Mouse (Mus musculus) frontal cortex, adult (tissue): Measurements from ENCODE around the gene Lamb2.

Experiments used
- ATAC-seq: cut with Nextera tagmentation; 2 replicates; pipeline ENCODE4 v1.9.2; 2017; ENCODE audit warnings: mild to moderate bottlenecking, moderate library complexity, mixed read lengths; ENCODE audit not compliant: low TSS enrichment

Lamb2 gene

DNA sequence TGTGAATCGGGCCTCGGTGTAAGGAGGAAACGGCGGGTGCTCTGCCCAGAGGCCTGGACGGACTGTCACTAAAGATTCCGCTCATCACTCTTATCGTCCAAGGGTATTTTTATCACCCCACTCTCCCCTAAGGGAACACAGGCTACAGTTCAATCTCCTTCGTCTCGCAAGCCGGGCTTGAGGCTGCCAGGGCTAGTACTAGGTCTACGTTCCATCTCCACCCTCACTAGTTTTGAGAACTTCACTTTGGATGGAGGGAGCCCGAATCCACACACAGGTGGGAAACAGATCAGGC lies 11.7 kb downstream of the Lamb2 start:
- ATAC-seq, result no peak

DNA sequence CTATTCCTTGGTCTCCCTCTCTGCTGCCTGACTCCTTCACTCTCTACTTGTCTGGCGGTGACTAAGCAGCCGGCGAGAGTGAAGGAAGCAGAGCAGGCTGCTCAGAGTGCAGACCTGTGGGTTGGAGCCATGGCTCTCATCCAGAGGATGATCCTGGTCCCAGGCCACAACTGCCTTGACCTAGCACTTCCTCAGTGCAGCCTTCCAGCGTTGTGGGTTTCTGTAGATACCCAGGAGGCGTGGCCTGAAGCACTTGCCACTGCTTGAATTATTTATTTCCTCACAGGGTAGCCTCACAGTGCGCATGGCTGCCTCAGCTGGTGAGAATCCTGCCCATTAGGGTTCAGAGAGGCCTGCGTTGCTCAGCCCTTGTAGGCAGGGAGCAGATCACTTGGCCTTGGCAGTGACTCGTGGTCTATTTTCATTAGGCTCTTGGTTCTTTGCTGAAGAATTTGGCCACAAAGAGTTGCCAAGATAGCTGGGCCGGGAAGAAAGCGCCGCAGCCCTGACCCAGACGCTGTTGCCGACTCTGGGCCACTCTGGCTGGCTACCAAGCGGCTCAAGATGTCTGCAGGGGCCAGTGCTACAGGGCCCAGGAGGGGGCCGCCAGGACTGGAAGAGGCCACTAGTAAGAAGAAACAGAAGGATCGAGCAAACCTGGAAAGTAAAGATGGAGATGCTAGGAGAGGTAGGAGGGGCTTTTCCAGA lies 12.7 kb downstream of the Lamb2 start:
- no peak for ATAC-seq

DNA sequence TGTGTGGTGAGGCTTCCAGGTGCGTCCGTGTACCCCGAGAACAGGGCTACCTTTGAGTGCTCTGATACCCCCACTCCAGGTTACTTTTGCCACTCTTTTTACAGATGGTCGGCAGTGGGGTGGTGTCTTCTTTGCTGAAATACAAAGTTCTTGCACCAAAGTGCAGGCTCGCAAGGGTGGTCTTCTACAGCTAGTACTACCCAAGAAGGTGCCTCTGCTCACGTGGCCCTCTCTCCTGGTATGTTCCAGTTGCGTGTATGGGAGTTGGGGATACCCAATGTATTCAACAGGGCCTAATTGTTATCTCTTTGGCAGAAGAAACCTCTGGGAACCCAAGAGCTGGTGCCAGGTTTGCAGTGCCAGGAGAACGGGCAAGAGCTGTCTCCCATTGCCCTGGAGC lies 13.7 kb downstream of the Lamb2 start:
- no peak for ATAC-seq

DNA sequence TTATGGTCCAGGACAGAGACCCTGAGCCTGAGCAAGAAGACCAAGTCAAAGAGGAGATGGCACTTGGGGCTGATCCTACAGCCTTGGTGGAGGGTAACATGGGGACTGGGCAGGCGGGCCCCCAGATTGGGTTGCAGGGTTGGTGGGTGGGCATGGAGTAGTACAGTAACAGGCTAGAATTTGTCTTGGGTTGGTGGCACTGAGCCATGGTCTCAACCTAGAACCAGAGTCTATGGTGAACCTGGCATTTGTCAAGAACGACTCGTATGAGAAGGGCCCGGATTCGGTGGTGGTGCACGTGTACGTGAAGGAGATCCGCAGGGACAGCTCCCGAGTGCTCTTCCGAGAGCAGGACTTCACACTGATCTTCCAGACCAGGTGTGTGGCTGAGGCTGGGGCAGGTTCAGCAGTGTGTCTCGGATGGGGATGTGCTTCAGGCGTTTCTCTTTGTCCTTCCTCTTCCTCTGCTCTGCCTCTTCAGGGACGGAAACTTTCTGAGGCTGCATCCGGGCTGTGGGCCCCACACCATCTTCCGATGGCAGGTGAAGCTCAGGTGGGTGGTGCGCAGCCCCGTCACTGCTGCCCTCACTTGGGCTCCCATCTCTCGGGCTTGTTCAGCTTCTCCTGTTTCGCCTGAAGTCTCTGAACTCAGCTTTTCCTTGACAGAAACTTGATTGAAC lies 14.8 kb downstream of the Lamb2 start:
- no peak for ATAC-seq

DNA sequence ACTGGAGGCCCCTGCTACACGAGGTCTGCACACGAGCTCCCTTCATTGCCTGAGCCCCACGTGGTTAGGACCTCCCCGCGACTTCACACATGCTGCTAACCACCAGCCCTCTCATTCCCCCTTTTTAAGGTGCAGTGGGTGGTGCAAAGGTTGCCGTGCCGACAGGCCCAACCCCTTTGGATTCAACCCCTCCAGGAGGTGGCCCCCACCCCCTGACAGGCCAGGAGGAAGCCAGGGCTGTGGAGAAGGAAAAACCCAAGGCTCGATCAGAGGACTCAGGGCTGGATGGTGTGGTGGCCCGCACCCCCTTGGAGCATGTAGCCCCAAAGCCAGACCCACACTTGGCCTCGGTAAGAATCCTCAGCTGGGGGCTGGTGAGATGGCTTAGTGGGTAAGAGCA lies 15.4 kb downstream of the Lamb2 start:
- ATAC-seq, result no peak

DNA sequence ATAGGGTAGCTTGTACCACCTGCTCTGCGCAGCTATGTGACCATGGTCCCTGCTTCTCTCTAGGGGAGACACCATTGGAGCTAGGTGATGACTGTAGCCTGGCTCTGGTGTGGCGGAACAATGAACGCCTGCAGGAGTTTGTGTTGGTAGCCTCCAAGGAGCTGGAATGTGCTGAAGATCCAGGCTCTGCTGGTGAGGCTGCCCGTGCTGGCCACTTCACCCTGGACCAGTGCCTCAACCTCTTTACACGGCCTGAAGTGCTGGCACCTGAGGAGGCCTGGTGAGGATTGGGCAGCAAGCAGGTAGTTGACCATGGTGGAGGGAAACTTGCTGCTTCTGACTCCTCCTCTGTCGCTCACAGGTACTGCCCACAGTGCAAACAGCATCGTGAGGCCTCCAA lies 19.7 kb downstream of the Lamb2 start:
- no peak for ATAC-seq

DNA sequence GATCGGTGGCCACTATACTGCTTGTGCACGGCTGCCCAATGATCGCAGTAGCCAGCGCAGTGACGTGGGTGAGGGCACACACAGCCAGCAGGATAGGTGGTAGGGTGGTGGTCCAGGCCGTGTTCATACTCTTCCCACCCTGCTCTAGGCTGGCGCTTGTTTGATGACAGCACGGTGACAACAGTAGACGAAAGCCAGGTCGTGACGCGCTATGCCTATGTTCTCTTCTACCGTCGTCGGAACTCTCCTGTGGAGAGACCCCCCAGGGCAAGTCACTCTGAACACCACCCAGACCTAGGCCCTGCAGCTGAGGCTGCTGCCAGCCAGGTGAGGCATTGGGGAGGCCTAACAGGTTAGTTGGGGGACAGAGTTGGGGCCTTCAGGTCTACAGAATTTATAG lies 20.4 kb downstream of the Lamb2 start:
- ATAC-seq, result no peak

DNA sequence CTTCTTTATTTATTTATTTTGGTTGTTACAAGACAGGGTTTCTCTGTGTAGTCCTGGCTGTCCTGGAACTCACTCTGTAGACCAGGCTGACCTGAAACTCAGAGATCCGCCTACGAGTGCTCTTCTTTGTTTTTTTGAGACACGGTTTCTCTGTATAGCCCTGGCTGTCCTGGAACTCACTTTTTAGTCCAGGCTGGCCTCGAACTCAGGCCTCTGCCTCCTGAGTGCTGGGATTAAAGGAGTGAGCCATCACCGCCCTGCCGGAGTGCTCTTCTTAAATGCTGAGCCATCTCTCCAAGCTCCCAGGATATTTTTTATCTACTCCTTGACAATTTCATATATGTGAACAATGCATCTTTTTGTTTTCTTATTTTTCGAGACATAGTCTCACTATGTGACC lies 27.4 kb downstream of the Lamb2 start:
- ATAC-seq, result no peak

DNA sequence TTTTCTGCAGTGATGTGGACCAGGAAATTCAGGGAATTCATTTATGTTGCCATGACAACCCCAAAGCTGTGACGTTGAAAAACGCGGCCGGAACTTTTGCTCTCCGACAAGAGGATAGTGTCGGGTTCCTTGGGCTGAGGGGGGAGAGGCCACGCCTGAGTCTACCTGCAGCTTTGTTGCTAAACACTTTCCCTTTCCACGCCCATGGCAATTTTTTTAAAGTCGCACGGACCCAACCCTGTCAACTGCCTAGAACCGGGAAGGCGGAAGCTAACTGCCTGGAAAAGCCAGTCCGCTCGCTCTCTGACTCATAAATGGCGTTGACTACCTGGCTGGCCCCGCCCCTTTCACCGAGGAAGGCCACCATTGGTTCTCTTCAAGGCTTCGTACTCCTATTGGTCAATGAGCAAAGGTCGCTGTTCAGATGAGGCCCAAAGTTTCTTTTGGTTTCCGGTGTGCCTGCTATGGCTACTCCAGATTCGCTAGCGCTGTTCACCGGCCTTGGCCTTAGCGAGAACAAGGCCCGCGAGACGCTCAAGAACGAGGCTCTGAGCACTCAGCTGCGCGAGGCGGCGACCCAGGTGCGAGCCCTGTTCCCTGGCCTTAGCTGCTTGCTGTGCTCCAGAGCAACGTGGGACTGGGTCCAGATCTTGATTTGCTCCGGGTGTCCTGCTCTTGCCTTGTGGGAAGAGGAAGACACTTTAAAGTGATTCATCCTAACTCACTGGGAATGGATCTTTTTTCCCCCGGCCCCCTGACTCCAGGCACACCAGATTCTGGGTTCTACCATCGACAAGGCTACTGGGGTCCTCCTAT lies 28.3 kb downstream of the Lamb2 start, which contains the start of gene Qars:
Qars (plus strand) TSS at position 88 of the 816 bp plus-strand sequence.
- ATAC-seq, result peak; percentile 99

DNA sequence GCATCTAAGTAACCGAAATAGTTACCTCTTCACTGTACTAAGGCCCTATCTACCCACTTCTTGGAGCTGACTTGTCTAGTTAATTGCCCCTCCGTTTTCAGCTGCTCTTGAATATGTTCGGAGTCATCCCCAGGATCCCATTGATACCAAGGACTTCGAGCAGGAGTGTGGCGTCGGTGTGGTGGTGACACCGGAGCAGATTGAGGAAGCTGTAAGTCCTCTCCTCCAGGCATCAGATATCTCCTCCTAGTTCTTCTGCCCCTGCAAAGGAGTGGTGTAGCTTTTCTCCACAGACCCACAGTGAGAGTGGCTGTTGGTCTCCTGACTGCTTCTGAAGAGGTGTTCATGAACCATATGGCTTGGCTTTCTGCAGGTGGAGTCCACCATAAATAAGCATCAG lies 29.2 kb downstream of the Lamb2 start:
- no peak for ATAC-seq

DNA sequence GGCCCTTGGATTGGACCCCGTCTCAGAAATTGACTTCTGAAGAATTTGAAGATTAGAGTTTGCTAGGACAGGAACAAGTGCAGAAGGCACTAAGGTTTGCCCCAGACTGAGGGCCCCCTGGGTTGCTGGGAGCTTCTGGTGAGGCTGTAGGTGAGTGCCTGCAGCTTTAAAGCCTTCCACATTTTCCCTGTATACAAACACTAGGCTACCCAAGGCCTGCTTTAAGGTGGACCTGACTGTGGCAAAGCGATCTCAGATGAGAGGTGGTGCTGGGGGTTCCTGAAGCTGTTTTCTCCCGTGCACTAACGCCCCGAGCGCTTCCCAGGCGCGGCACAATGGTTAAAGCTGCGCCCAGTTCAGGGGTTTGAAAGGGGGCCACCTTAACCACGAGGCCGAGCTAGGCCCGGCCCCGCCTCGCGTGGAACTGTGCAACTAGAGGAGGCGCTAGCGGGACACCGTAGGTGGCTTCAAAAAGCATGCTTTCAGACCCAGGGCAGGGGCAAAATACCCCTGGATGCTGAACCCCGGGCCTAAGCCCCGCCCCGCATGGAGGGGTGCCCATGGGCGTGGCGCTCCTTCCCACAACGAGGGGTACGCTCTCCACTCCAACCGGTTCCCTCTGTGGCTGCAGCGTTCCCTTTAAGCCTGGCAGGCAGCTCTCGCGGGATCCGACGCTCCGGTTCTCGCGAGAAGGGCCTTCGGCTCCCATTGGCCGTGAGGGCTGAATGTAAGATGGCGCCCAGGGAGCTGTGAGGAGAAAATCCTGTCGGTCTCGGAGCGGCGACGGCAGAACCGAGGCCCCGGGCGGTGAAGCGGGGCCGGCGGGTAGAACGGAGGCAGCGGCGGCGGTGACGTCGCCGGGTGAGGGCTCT lies 37.1 kb downstream of the Lamb2 start, which contains the start of gene Qrich1:
Qrich1 (plus strand) TSS at position 427 of the 872 bp plus-strand sequence.
- ATAC-seq, result peak; percentile 98

DNA sequence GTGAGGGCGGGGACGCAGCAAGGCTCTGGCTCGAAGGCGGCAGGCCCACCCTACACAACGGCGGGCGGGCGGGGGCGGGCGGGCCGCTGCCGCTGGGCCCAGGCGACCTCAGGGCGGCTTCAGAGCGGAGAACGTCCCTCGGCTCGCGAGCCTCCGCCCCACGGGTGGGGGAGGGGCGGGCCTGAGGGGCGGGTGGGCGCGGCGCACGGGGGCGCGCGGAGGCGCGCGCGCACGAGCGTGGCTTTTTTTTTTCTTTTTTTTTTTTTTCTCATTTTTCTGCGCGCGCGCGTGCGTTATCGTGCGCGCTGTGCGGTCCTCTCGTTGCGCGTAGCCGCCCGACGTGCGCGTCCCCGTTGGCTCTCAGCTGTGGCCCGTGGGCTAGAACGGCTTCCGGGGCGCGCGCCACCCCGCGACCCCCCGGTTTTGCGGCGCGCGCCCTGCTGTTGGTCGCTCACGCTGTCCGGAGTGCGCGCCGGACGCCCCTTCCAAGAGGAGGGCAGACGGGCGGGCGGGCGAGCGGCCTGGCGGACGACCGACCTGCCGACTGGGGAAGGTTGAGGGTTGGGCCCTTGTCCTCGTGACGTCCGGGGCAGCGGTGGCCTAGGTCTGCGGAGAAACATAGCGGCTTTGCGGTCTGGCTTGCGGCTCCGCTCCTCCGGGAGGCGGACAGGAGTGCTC lies 37.9 kb downstream of the Lamb2 start:
- peak; percentile 32; the same call in 1 of the 2 replicates for ATAC-seq

DNA sequence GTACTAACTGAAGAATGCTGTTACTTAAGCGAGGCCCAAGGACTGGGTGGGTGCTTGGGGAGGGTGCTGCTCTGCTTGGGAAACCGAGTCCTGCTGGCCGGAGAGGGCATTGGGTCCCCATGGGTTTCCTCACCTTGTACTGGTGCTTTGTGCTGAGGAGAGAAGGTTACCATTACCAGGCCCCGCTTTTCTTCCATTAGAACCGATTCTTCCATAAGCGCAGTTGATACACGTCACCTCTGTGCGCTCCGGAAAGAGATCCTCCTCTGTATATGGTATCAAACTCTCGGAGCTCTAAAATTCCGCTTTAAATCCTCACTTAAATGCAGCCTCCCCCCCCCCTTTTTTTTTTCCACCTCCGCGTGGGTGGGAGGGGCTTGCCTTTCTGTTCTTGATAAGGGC lies 38.4 kb downstream of the Lamb2 start:
- ATAC-seq, result peak; percentile 15; the same call in 1 of the 2 replicates

DNA sequence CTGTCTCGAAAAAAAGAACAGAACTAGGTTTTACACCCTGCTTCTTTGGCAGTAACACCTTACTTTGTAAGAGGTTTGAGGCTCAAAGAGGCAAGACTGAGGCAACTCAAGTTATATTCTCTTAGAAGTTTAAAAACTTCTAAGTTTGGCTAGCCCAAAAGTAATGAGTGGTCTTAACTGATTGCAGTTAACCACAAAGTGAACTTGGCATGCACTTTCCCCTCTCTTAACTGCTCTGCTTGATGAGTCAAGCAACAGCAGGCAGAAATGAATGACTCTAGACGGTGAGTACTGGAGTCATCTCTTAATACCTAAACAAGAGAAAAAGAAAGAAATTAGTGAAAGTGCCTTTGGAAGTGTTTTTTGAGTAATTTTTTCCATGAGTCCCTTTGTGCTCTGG lies 42.1 kb downstream of the Lamb2 start:
- ATAC-seq, result no peak

DNA sequence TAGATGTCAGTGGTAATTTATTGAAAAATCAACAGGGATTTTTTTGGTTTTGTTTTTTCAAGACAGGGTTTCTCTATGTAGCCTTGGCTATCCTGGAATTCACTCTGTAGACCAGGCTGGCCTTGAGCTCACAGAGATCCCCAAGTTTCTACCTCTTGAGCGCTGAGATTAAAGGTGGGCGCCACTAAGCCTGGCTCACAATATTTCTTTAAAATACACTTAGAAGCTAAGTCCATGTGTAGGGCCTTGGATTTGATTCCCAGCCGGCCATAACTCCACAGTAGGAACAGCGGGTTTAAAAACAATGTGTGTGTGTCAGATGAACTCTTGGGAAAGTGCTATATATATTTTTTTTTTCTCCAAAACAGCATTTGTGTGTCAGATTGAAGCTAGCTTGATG lies 43.8 kb downstream of the Lamb2 start:
- ATAC-seq, result no peak

DNA sequence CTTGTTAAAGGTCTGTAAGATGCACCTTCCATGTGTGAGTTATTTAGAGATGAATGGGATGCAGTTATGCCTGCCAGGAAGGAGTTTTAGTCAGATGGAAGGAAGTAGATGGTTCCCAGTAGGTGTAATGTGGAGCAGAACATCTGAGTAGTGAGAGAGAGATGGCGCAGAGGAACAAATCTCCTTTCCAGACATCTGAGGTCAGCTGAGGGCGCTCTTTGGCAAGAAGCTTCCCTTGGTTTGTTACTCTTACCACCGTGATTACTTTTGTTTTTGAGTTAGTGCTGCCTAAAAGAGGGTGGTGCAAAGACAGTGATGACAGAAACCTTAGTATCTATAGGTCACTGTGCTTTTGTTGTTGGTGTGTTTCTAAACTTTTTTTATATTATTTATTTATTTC lies 45.9 kb downstream of the Lamb2 start:
- ATAC-seq, result no peak

DNA sequence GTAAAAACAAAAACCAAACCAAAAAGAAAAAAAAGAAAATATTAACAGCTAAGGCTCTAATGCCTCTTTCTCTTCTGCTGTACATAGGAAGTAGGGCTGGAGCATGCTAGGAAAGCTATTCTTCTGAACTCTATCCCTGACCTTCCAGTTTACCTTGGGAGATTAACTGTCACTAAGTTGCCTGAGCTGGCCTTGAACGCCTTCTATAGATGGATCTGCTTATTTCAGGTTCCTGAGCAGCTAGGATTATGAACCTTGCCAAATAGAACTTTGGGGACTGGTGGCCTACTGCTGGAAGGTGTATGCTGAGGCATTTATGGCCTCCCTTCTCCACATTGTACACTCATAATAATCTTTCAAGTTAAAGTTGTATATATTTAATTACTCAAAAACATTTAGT lies 51.4 kb downstream of the Lamb2 start:
- ATAC-seq, result no peak

DNA sequence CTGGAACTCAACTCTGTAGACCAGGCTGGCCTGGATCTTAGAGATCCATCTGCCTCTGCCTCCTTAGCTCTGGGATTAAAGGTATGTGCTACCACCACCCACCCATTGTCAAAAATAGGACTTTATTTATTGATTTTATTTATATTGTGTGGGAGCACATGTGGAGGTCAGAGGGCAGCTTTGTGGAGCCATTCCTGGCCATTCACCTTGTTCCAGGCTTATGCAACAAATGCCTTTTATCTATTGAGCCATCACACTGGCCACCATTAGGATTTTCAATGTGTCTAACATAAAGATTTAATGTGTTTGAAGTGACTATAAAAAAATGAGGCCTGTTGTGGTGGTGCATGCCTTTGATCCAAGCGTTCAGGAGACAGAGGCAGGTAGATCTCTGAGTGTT lies 52.0 kb downstream of the Lamb2 start:
- ATAC-seq, result no peak
